Mouse (Mus musculus): ENCODE results near the gene Slc6a3.

Slc6a3 gene

DNA sequence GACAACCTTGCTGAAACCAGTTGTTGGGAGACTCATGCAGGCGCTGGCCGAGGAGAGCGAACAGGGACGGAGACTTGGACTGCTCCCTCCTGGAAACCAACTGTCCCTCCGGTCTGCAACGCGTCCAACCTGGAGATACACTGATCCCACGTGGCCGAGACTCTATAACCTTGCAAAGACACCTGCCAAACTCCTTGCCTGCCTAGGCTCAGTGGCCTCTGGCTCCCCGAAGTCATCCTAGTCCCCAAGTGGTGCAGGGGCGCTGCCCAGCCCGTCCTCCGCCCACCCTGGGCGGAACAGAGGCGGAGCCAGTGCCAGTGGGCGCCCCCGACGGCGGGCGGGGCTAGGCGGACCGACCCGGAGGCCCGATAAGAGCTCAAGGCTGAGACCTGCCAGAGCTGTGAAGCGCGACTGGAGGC lies at the start of gene Slc6a3:
Gene Slc6a3, plus strand, starts transcription at position 345 of the 419 bp plus-strand sequence.
- no peak for DNase-seq (ENCODE audit: low spot score)

DNA sequence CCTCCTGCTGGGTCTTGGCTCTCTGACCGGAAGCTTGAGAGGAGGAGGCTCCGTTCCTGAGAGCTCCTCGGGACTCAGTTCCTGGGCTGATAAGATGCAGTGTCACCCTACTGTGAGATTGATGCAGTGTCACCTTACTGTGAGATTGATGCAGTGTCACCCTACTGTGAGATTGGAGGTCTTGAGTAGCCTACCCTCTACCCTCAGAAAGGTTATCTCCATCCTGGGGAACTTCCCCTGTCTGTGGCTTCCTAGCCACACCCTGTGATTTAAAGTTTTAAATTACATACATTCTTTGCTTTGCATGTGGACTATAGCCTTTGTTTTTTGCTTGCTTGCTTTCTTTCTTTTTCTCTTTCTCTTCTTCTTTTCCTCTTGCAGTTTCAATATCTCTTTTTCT lies 48.4 kb upstream of the Slc6a3 start:
- no peak for DNase-seq (ENCODE audit: low spot score)

DNA sequence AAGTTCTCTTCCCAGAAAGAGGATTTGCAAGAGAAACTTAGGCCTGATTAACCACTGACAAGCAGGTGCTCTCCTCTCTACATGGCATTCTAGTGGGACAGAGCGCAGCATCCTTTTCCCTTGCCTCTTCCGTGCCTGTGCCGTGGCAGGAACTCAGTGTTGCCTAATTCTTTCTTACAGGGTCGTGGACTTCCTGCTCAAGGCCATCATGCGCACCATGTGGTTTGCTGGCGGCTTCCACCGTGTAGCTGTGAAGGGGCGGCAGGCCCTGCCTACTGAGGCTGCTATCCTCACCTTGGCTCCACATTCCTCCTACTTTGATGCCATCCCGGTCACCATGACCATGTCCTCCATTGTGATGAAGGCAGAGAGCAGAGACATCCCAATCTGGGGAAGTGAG lies 47.8 kb upstream of the Slc6a3 start:
- no peak for DNase-seq (ENCODE audit: low spot score)

DNA sequence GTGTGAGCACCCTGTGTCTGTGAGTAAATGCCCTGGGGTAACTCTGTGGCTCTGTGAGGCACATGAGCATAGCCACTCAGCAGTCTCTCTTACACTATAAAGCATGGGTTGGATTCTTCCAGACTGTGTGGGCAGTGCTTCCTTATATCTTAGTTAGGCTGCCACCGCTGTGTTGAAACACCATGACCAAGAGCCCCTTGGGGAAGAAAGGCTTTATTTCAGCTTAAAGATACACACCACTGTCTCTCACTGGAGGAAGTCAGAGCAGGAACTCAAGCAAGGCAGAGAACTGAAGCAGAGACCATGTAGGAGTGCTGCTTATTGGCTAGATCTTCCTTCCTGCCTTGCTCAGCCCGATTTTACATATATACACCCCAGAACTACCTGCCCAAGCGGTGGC lies 46.6 kb upstream of the Slc6a3 start:
- DNase-seq (ENCODE audit: low spot score) = no peak

DNA sequence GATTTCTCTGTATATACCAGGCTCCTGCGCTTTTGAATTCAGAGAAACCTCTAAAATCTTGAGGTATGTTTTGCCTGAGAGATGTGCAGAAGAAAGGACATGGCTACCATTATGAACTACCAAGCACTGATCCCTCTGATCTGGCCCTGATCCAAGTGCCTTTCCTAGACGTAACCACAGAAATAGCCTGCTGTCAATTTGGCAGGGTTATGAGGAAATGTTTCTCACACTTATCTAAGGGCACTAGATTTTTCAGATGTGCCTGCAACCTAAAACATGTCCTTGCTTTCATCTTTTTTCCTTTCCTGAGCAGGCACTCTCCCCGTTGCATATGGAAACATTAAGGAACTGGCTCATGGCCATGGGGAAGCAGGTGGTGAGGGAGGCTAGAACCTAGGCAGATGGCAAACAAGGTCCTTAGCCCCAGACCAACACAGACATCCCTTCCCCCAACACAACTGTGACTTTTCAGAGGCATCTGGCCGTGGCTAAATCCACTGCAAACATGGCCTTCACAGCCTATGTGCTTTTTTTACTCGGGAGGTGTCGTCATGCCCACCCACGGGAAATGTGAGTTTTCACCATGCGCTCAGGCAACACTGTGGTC lies 45.9 kb upstream of the Slc6a3 start:
- DNase-seq (ENCODE audit: low spot score) = no peak

DNA sequence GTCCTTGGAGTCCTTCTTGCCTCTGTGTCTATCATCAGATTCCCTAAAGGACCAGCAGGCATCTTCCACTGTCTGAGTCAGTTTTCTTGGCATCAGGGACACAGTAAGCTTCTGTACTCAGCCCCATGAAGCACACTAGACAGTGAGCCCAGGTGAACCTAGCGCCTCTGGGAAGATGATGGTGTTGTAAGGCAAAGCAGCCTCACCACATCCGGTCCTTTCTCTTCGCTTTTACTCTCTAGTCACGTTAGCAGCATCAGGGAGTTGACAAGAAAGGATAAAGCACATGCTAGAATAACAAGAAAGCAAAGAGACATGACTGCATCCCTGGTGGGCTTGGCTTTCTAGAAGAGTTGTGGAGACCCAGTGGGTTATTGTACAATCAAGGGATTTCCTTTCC lies 43.4 kb upstream of the Slc6a3 start:
- no peak for DNase-seq (ENCODE audit: low spot score)

DNA sequence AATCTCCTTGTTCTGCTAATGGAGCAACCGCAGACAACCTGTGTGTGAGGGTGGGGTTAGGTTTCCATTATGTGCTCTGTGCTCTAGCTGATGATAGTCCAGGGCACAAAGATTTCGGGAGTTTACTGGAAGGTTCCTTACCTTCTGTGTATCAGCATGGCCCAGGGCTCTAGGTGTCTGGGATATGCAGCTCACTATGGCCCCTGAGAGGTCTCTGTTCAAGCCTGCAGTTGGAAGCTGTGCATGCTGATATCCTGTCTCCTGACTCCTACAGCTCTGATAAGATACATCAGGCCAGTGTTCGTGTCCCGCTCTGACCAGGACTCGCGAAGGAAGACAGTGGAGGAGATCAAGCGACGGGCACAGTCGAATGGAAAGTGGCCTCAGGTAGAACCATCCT lies 42.0 kb upstream of the Slc6a3 start:
- no peak for DNase-seq (ENCODE audit: low spot score)

DNA sequence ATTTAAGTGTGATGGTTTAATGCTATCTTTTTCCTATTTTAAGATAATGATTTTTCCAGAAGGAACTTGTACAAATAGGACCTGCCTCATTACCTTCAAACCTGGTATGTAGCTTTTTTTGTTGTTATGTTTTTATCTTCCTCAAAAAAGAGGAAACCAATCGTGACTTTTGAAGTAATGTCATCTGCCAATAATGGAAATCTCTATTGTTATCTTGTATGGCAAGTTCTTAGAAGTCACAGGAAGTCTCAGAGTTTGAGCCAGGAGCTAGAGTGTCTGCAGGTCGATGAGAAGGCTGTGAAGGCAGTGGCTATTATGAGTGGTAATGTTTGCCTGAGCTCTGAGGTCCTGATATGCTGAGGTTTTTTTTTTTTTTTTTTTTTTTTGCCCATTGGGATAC lies 40.4 kb upstream of the Slc6a3 start:
- DNase-seq (ENCODE audit: low spot score) = no peak

DNA sequence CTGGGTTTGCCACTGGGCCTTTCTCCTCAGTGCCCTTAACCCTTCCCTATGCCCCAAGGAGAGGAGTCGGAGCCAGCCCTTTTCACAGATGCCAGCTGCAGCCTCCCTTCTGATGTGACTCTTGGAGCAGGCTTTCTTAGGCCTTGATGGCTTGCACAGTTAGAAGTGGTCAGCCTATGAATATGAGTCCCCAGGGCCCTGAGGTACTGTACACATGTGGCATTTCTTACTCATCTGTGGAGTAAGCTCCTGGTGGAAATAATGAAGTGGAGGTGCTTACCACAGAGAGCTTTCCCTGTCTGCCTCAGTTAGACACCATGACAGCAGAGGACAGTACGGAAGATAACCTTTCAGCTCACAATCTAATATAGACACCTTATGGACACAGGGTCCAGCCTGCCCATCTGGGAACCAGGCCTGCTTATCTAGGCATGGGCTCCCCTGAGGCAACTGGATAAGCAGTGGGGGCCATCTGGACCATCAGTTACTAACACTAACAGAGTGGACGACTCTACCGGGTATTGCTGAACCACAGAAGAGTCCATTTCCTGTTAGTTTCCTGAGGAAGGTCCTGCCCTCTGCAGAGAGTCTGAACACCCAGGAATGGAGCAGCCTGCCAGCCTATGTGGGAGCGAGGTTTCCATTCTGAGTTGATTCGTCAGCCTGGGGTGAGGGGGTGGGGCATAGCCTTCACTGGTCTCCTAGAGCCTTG lies 36.5 kb upstream of the Slc6a3 start:
- no peak for DNase-seq (ENCODE audit: low spot score)

DNA sequence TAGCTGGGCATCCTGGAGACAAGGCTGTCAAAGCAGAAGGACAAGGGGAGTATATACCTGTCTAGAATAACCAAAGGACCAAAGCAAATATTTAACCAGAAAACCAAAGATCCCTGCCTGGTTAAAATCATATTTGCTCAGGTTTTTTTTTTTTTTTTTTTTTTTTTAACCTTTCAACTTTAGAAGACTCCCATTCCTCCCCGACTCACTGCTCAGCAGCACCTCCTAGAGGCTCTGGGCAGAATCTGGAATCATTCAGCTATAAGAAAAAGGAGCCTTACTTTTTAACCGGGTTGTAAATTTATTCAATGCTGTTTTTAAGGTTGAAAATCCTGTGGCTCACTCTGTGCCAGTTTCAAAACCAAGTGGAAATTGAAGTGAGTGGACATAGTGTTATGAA lies 33.8 kb upstream of the Slc6a3 start:
- no peak for DNase-seq (ENCODE audit: low spot score)

DNA sequence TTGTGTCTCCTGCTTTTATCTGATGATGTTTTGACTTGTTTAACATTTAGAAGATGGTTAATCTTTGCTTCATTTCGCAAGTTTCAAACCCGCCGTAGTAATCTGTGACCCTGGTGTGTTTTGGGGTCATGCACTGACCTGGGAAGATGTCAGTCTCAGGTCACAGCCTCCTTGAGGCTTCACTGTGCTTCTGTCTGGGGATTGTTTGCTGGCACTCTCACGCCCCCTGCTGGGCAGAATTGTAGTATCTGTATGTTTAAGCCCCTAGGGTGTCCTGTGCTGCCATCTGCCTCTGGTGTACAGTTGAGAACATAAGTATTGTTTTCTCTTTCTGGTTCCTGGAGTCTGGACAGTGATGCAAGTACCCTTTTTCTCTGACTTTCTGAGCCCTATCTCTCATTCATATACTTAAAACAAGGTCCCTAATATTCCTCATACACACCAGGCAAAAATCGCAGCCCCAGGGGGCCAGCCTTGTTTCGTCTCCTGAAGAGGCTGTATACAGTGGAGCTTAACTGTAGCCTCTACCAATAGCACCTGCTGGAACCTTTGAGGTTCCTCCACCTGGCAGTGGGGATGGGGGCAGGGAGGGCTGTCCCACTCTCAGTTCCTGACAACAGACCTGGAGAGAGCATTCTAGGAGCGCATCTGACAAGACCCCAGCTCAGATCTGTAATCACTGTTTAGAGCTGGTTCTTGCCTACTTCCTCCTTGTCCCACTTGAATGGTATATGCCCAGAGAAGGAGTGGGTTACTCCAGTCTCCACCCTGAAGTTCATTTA lies 30.7 kb upstream of the Slc6a3 start:
- peak; percentile 47 for DNase-seq (ENCODE audit: low spot score)

DNA sequence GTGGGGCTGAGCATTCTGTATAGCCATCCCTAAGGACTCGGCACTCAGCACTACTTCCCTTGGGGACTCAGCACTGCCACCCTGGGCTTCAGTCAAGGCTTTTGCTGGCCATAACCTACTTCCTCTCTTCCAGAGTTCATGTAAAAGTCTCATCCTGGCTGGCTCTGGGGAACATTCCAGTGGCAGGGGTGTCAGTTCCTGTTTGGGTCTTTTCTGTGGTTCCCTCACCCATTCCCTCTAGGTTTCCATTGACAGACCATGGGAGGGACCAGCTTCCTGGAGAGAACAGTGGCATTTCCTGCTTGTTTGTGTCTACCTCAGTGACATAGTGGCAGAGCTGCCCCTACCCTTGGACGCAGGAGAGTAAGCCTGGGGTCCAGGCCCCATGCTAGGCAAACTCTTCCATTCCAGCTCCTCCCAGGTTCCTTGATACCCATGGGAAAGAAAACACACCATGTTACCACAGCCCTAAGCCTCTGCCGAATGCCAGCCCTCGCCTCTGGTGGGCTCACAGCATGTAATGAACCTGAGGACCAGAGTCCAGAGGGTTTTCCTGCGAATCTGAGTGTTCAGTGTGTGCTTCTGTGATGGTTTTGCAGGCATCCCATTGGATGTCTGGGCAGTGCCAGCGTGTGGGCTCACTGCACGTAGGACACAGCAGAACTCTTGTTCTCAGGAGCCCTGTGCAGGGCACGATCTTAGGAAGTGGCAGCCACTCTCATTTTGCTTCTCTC lies 27.6 kb upstream of the Slc6a3 start:
- no peak for DNase-seq (ENCODE audit: low spot score)

DNA sequence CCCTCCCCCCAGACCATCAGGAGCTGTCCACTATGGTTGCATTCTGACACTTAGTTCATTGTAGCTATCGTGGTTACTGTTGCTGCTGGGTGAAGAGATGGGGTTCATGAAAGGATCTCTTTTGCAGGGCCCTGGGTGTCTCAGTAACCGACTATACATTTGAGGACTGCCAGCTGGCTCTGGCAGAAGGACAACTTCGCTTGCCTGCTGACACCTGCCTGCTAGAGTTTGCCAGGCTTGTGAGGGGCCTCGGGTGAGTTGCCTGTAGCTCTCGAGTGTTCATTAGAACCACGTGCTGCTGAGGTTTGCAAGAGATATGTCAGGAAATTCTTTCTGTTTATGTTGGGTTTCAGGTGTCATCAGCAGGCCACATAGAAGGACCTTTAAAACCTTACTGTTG lies 26.7 kb upstream of the Slc6a3 start:
- no peak for DNase-seq (ENCODE audit: low spot score)

DNA sequence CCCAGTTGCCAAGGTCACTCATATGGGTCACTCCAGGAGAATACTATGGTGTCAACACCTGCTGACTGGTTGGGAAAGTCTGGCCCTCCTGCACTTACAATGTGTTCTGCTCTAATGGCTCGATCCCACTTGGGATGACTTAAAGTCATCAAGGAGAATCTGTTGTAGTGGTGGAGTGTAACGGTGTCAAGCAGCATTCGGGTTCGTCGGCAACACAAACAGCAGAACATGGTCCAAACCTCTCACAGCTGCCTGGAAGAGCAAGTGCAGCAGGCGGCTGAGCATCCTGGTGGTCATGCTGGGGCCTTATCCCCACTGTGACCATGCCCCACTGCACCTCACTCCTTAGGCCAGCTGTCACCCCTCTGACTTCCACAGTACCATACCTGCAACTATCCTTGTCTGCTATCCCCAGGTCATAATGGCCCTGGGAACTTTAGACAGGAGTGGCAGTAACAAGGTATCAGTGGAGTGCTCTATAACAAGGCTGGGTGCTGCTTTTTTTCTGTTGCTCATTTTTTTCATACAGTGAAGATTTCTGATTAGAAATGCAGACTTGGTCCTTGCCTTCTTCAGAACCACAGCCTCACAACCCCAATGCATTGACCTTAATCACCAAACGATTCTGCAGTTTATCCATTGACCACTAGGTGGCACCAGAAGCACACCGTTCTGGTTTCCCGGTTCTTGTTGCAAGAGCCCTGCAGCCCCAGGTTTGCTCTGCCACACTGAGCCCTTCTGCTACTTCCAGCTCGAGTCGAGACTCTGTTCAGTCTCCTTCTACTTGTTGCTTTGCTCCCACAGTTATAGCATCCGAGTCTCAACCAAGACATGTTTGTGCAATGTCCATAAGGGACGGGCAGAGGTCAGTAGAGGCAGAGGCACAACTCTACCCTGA lies 23.5 kb upstream of the Slc6a3 start:
- peak; percentile 70 for DNase-seq (ENCODE audit: low spot score)

DNA sequence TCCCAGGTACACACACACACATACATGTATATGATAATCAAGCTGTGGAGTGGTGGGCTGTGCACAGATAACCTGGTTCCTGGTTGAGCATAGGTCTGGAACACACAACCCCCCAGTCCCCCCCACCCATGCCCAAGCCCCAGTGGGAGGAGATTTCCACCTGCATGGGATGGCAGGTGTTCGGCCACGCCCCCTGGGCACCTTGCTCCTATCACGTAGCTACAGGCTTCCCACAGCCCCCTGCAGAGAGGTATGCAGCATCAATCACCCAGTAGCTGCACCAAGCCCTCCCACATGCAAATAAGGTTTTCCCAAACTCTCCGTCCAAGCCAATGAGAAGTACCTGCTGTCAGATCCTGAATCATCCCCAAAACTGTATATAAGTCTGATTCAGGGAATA lies 19.7 kb upstream of the Slc6a3 start:
- no peak for DNase-seq (ENCODE audit: low spot score)

DNA sequence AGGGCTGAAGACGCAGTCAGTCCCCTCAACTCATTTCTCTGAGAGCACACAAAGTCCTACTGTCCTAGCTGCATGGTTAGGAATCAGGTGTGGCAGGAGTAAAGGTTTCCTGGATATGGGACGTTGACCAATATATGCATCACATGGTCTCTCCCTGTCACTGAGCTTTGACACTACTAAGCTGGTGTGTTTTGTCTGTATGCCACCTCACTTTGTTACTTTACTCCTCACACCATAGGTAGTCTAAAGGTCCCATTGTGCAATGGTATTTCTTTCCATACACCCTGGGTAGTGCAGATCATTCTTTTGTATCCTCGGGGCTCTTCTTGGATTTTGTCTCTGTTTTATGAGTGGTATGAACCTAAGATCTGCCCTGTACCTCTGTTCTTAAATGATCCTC lies 2.8 kb upstream of the Slc6a3 start:
- DNase-seq (ENCODE audit: low spot score) = no peak

DNA sequence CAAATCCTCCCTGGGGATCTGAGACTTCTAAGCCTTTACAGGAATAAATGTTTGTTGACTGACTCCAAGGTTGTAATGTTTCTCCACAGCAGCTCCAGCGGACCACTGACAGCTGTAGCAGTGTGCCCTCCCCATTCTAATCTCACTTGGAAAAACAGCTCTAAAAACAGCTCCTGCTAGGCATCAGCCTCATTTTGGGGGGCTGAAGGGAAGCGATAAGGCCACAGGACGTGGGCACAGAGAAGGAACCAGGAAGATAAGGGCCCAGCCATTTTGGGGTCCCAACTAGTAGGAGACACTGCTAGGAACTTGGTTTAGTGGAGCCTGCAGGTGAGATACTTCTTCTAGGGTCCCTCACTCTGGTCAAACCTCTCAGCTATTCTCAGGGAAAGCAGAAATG lies 1.3 kb upstream of the Slc6a3 start:
- no peak for DNase-seq (ENCODE audit: low spot score)

DNA sequence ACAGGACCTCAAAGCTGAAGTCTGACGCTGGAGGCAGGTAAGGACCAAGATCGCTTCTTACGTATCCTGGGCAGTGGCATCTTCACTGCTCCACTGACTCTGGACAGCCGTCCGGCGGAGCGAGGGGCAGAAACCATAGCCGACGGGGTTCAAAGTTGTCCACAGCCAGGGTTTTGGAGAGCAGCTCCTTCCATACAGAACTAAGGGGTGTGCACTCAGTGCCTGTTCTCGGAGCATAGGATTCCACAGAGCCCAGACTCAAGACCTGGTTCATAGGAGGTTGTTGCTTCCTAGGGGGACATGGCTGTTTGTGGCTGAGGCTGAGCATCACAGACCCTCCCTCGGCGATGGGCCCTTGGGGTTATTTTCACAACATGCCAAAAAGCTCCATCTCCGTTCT lies 277 bp downstream of the Slc6a3 start:
- DNase-seq (ENCODE audit: low spot score) = no peak

DNA sequence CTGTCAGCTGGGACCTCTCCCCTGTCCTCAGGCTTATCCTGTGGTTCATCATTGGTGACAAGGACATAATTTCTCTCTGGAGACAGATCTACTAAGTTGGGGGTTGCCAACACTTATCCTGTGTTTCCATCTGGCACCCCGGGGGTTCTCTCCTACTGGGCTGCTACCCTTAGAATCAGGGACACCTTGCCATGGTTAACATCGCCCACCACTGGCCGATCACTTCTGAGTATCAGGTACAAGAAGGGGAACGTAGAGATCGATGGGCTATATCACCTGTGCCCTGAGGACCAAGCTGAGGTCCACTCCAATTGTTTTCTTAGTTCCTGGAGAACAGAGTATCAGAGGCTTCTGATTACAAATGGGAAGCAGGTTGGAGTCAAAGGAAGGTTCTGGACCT lies 27.7 kb downstream of the Slc6a3 start:
- DNase-seq (ENCODE audit: low spot score) = no peak

DNA sequence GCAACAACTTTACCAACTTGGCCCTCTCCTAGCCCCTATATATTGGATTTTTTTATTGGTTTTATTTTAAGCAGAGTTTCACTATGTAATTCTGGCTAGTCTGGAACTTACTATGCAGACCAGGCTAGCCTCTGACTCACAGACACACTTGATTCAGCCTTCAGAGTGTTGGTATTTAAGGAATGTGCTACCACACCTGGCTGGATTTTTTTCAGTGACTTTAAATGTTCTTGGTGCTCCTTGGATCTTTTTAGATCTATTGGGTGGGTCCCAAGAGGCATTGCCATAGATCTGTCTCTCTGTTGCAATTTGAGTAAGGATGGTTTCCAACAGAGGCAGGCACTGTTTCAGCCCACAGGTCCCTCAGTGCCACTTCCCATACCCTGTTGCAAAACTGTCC lies 38.5 kb downstream of the Slc6a3 start:
- DNase-seq (ENCODE audit: low spot score) = no peak

DNA sequence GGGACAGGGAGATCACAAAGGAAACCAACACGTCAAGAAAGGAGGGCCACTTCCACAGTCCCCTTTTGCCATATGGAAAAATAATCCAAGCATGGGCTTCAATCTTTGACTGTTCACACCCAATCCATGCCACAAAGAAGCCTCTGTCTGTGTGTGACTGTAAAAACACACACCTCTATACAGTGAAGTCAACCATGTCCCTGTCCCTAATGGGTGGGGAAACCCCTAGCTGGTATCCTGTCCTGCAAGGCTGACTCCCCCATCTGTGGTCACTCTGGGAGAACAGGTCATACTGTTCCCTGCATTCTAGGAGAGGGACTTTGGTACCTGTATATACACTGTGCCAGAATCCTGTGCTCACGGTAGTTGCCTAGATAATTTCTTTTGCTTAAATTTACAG lies 40.7 kb downstream of the Slc6a3 start:
- no peak for DNase-seq (ENCODE audit: low spot score)

DNA sequence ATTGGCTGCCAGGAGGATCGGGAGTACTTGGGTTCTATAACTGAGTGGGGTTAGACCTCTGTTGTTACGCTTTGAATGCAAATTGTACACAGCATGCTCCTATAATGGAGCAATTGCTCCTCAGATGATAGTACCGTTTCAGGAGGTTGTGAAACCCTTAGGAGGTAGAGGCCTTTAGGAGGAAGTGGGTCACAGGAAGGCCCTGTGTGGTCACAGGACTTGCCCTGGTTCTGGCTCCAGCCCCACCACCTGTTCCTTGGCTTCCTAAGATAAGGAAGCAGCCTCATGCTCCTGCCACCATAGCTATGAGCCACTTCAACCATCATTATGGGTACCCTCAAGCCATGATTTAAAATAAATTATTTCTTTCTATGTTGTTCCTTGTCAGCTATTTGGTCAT lies 54.9 kb downstream of the Slc6a3 start:
- DNase-seq (ENCODE audit: low spot score) = no peak

Data from testis, postnatal 14 days (tissue).